Mouse (Mus musculus): ENCODE data around the gene Tut7.

DNA sequence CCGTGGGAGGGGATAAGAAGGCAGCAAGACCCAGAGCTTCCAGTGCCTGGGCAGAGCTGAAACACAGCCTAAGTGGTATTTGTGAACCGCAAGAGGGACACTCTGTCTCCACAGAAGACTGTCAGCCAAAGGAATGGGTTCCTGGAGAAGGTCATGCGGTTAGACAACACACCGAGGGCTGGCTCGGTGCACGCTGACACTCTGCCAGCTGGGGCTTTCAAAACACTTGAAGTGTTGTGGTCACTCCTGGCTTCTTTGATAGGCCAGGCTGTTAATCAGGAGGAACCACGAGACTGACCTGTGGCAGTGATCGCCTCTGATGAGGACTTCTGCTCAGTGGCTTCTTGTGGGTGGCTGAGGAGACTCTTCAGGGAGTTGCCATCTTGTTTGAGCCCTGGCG, 30.5 kb upstream of the Tut7 start:
- no peak for TF ChIP-seq CTCF (IDR thresholded peaks at IDR 0.05; ENCODE audit: borderline replicate concordance, control insufficient read depth, extremely low read depth, insufficient read depth, low read length, poor library complexity)
- no peak for TF ChIP-seq POLR2A (IDR thresholded peaks at IDR 0.05; ENCODE audit: control insufficient read depth, extremely low read depth, insufficient read depth, low read length, poor library complexity)

Data from thymus, adult 2 months (tissue).